Mouse (Mus musculus) CD4-positive helper T cell, adult 2 months (primary cell): ENCODE measurements around the gene Ube2k.

Experiments used
- DNase-seq: peaks from one replicate; pipeline ENCODE4 v3.0.0-alpha.2; 2012; ENCODE audit warnings: low read depth, missing footprints, low spot score

Gene Ube2k

DNA sequence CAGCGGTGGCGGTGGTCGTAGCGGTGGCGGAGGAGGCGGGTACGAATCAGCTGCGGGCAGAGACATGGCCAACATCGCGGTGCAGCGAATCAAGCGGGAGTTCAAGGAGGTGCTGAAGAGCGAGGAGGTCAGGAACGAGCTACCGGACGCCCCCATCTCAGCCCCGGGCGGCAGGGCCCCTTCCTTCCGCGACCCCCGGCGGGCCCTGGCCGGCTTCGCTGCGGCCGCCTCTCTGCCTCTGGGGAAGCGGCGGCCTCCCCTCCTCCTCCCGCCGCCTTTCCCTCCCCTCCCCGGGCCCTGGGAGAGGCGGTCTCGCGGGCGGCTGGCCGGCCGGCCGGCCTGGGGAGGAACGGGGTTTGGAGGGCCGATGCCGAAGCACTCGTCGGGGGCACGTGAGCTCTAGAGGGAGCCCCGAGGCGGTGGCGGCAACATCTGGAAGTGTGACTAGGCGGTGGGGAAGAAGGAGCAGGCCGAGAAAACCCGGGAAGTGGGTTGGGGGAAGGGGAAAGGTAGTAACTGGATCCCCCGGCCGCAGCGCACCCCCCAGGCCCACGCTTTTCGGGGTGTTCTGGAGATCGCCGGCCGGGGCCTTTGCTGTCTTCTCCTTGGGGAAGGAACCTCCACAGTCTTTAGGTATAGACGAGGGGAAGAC is 513 bp downstream of the Ube2k start:
- DNase-seq, result no peak

DNA sequence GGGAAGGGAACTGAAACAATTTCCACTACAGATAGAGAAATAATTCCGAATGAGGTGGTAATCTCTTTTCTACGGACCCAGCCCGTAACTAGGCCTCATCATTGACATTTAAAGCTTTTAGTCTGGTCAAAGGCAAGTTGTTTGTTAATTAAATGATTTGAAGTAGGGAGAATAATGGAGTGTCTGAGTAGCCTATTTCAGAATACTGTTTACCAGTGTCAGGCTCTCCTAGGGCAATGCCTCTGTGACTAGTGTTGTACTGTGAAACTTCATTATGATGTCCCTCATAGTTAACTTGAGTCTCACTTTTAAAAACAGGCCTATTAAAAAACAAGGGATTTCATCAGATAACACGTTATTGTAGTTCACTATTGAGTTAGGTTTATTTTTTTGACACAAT is 1.1 kb downstream of the Ube2k start:
- no peak for DNase-seq

DNA sequence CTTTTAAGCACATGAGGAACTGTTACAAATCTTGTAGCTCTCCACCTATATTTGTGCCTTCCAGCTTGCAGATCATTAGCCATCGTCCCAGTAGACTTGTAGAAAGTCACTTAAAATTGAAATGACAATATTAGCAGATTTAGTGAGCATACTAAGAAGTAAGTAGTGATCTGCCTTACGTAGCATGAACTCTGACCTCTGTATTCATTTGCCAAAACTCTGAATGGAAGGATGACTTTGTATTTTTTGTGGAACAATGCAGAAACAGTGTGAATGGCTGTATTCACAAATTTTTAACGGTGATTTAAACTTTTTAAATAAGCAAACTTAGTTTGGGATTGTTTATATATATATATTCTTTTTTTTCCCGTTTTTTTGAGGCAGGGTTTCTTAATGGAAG is 1.8 kb downstream of the Ube2k start:
- no peak for DNase-seq

DNA sequence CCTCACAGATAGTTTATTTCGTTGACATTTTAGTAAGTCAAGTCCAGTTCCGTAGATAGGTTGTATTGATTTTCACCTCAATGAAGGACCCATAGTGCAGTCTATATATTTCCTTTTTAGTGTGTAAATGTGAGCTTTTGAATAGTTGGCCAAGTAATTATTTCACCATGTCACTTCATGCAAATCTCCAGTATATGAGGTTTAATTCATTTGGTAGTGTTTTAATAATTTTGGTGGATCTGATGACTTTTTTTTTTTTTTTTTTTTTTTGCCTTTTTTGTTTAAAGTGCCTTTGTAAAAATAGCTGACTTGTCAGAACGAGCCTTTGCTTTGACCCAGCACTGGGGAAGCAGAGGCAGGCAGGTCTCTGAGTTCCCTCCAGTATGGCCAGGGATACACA is 2.8 kb downstream of the Ube2k start:
- no peak for DNase-seq

DNA sequence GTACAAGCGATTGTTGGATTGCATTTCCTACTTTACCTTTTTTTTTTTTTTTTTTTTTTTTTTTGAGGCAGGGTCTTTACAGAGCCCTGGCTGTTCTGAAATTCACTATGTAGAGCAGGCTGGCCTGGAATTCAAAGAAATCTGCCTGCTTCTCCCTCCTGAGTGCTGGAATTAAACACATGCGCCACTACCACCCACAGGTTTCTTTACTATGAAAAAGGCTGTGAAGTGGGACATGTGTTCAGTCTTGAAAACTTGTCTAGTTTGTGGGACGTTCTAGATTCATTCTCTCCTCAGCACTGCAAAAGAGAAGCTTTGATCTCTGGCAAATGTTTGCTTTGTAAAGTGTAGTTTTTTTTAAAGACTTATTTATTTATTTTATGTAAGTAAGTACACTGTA is 4.9 kb downstream of the Ube2k start:
- DNase-seq, result no peak

DNA sequence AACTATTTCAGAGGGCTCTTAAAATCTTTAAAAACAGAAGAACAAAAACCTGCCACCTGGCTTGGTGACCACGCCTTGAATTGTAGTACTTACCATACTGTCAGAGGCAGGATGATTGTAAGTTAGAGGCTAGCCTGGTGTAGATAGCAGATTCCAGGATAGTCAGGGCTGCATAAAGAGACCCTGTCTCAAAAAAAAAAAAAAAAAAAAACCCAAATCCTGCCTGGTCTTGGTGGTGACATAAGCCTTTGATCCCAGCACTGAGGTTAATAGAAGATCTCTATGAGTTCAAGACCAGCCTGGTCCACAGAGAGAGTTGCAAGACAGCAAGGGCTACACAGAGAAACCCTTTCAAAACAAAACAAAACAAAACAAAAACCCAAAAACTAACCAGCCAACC is 6.5 kb downstream of the Ube2k start:
- no peak for DNase-seq

DNA sequence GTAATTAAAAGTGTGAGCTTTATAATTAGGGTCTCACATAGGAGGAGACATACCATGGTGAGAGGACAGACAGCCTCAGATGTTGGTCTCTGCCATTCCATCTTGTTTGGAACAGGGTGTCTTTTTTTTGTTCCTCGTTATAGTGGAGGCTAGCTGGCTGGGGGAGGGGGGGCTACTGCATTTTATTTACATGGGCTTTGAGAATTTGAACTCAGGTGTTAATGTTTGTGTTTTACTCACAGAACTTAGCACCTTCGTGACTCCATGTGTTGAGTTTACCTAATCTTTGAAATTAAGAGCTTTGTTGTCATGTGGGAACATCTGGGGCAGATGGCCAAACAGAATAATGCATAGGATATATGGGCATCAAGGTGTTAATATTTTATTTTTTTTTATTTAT is 7.6 kb downstream of the Ube2k start:
- DNase-seq, result no peak

DNA sequence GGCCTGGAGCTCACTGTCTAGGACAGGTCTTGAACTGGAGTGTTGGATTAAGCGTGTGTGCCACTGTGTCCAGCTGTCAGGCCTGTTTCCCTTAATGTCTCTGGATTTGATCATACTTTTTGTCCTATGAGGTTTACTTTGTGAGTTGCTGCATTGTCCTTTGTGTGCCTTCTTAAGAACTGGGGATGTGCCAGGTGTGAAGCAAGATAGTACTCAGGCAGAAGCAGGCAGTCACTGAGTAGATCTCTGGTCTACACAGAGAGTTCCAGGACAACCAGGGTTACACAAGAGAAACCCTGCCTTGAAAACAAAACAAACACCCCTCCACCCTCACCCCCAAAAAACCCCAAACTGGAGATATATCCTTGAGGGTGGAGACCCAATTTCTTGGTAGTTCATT is 12.6 kb downstream of the Ube2k start:
- DNase-seq, result no peak

DNA sequence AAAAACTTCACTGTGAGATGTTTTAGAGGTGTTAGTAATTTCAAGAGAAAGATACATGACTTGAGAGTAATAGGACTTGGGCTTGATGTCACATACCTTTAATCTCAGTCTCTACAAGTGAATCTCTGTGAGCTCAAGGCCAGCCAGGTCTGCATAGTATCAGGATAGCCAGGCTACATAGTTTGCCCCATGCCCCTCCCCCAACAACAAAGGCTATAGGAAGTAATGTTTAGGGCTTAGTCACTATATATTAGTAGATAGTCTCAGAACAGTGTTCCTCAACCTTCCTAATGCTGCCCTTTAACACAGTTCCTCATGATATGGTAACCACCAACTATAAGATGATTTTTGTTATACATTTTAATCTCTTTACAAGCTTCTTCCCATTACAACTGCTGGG is 20.1 kb downstream of the Ube2k start:
- DNase-seq, result no peak

DNA sequence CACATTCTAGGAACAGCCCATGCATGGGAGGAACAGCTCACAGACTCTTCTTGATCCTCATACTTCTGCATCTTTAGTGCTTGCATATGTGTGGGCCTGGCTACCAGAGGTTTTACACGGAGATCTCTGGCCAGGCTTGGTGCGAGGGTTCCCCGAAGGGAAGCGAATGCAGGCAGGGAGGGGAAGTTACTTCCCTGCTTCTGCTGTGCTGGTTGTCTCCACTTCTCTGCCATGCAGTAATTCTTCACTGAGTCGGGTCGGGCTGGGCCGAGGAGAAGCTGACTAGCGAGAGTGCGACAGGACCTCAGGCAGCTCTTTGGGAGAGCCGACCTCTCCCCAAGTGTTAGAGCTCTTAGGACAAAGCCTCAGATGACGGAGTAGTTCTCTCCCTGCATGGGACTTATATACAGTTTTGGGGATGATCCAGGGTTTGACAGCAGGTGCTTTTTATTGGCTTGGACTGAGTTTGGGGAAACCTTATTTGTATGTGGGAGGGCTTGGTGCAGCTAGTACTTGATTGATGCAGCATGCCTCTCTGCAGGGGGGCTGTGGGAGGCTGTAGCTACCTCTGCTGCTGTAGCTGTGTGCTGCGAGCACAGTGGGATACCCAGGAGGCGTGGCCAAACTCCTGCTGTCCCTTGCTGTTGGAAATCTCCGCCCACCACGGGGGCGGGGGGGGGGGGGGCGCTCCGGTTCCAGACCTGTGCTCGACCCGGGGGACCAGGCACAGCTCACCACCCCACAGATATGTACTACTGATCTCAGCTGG is 24.3 kb downstream of the Ube2k start:
- DNase-seq, result no peak

DNA sequence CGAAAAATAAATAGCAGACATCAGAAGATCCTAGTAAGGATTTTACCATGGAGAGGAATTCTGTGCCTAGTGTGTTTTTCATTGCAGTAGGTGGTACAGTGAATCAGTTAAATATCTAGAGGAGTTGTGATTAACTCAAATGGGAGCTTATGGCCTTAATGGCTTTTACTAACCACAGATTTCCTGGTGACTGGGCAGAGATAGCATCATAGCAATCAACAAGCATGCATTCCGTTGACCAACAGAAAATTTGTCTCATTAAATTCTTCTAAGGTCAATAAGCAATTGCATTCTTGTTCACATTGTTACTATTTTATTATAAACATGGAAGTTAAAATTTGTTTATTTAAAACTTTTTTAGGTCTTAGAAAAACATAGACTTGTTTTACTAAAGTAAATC is 28.5 kb downstream of the Ube2k start:
- DNase-seq, result no peak

DNA sequence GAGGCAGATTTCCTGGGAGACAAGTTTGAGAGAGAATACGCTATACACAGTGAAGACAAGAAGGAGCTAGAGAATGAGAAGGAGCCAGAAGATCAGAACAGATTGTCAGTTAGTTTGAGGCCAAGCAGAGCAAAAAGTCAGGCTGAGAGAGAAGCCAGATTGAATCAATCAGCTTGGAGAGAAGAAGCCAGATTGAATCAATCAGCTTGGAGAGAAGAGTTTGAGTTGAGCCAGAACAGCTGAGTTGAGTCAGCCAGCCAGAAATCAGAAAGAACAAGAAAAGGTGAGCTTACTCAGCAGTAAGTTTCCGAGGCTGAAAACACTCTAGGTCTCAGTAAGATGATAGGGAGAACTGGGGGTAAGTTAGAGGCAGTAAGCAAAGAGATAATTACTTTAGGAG is 37.8 kb downstream of the Ube2k start:
- DNase-seq, result no peak

DNA sequence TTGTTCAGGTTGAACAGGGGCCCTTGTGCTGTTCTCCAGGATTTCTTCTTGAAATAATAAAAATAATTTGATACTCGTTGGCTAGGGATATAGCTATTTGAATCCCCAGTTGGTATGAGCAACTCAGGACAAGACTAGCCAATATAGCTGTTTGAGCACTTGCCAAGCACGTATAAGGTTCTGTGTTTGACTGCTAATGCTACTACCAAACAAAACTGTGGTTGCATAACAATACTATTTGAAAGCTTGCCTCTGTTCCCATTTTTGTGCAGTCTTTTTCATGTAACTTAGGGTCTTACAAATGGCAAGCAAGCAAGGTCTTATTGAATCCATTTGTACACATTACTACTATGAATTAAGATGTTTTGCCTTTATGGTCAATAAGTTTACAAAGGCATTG is 38.9 kb downstream of the Ube2k start:
- DNase-seq, result no peak

DNA sequence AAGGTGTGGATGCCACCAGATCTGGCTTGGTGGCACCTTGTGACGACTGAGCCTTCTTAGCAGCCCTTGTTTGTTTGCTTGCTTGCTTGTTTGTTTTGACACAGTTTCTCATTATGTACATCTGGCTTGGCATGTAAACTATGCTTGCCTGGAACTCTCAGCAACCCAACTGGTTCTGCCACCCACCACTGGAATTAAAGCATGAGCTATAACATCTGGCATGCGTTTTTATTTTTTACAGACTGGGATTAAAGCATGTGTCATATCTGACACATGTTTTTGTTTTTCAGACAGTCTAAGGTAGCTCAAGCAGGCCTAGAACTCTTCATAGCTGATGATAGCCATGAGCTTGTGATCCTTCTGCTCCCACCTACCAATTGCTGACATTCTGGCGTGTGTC is 41.5 kb downstream of the Ube2k start:
- no peak for DNase-seq

DNA sequence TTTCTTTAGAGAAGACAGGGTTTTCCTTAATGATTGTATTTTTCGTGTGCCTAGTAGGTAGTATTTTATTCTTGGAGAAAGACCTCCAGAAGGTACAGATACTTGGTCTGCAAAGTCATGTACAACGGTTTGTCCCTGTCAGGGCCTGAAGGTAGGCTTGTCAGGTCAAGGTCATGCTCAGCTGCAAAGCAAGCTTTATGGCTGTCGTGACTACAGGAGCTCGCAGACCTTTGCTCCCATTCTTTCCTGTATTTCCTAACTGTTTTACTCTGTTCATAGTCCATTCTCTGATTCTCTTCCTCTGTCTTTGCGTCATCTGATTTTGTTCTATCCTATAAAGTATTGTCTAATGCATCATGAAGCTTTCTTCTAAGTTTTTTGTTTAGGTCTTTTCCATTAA is 49.3 kb downstream of the Ube2k start:
- DNase-seq, result no peak

DNA sequence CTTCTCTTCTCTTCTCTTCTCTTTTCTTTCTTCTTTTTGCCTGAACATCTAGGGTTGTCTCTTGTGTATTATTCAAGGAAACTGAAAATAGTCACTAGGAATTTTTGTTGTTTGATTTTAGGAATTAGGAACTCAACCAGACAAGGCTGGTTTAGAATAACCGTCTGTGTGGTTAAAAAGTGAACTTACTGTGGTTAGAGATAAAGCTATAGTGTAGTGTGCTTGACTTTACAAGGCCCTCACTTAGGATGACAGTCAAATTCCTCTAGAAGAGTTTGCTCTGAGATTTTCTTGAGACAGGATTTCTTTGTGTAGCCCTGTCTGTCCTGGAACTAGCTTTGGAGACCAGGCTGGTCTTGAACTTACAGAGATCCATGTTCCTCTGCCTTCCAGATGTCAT is 53.2 kb downstream of the Ube2k start:
- DNase-seq, result no peak

DNA sequence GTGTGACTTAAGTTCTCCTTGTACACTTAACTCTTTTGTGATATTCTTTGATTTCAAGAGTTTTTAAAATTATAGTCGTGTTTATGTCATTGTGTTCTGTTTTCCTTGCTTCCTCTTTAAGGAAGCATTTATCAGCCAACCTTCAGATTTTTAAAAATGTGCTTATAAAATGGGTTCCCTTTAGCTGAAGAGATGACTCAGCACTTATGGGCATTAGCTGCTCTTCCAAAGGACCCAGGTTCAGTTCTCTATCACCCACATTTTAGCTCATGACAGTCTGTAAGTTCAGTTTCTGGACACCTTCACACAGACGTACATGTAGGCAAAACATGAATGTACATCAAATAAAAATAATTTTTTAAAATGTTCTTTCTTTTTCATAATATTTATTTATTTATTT is 55.4 kb downstream of the Ube2k start:
- DNase-seq, result no peak

DNA sequence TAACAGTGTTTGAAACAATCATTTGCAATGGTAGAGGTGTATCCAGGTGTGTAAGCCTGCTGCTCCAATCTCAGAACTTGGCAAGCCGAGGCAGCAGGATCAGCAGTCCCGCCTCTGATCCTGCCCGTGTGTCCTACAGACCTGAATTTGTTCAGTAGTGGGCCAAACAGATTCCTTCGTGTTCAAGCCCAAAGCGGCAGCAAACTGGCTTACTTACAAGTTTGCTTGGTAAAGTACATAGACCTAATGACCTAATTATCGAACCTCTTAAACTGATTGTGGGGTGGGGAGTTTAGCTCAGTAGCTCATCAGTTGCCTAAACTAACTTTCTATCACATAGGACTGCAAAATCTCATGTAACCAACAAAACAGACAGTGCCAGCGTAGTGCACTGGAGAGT is 62.6 kb downstream of the Ube2k start:
- DNase-seq, result no peak

DNA sequence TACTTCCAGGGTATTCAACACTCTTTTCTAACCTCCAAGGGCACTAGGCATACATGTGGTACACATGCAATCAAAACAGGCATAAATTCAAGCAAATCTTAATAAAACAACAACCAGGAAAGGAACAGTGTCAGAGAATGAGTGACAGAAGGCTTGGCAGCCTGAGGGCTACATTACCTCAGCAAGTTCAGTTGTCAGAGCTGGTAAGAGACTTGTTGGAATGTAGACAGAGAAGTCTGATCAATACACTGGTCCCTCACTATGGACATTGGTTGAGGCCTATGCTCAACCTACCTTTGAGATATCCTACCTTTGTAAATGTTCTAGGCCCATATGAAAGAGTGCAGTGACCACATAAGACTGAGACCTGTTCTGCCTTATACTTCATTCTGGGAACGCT is 69.8 kb downstream of the Ube2k start:
- DNase-seq, result no peak

DNA sequence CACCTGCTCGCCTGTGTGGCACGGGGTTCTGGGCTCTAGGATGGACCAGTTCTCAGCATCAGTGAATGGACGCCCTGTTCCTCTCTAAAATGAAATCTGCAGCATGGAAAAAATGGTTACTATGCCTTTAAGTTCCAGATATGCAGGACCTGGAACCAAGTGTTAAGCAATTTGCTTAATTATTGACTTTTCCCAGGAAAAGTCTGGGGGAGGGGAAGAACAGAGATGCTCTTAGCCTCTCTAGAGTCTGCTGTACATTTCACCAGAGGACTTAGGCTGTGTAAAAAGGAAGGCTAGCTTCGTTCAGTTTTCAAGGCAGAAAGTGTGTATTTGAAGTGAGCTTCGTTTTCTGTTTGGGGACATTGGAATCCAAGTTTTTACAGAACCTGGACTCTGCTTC is 72.7 kb downstream of the Ube2k start:
- DNase-seq, result no peak

DNA sequence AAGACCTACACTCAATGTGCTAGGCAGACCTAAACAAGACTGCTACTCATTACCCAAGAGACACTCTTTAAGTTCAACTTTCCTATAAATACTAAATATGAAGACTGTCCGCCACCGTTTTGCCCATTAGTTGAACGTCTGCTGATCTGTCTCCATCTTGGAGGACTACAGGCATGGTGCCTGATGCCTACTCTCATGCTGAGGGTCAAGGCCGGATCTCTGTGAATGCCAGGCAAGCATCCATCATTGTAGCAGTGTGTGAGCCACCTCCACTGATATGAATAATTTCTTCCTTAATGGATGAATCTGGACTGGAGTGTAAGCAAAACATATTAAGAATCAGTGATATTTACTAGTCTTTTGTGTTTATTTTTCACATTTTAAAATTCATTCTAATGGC is 73.5 kb downstream of the Ube2k start:
- no peak for DNase-seq

DNA sequence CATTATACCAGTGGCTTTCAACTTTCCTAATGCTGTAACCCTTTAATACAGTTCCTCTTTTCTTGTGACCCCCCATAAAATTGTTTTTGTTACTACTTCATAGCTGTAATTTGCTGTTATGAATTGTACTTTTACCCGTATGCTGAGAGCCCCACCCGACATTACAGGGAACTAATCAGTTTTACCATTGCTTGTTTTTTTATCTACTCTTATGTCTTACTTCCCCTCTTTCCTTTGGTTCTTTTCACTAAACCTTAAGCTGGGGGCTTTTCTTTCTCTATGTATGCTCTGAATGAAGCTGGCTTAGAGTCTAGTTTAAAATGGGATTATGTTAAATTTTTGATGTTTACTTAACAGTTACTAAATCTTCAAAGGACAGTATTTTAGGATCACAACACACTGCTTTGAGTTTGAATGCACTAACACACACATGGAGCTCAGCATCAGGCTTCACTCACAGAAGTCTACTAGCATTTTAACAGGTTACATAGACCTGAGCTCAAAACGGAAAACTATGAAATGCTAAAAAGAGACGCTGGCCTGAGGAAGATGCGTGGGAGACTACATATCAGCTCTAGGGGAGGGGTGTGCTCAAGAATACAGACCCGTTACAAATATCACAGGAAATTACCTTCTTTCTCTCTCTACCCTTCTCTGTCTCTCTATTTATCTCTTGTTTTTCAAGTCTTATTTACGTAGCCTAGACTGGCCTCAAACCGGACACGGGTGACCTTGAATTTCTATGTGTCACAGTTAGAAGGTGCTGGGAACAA is 76.3 kb downstream of the Ube2k start:
- no peak for DNase-seq

DNA sequence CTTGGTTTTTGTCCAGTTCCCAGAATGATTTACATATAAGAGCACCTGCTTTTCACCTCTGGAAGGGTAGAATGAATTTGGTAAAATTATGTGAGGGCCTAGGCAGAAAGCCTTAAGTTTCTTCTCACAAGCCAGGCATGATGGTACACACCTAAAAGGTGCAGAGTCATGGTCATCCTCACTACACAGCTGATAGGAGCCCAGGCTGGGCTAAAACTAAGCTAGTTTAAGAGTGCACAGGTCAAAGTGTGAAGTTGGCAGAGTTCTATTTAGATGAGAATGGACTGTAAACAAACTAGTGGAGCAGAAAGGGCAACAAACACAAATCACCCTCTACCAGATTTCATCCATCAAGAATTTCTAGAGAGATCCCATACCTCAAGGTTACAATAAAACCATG is 87.3 kb downstream of the Ube2k start:
- DNase-seq, result no peak
